Mouse (Mus musculus): ENCODE measurements around the gene Med29. TPM values are rescaled to one million over a fixed set of nuclear protein-coding genes. Genes with fewer than 3 reads are reported as not detected.

Gene Med29
- total and polyA plus RNA-seq, 3 experiments = 31.1 to 39.6 TPM; not detected in 1

GRCm38 (mm10) chr7:28338108-28338998 lies 54.2 kb downstream of the Med29 start, which contains the start of gene Supt5:
Gene Supt5 (minus strand): TSS chr7:28338746.
- Histone ChIP-seq H3K79me2 (ENCODE audit: control insufficient read depth, insufficient read depth, low read length, poor library complexity) (peaks cover 47% of the 10 kb centered on the region), H3K27ac (ENCODE audit: control insufficient read depth, low read depth, low read length) (peak within 1 kb of the TSS; percentile 72), H3K4me1 (ENCODE audit: control insufficient read depth in 1 of 2, insufficient read depth in 2 of 2, low read length in 2 of 2) (0 out of 4 replicates have a peak, but pooled peaks cover 0 to 6% of the 10 kb centered on the region in 2 experiments), H3K9ac (ENCODE audit: control insufficient read depth, low read depth, low read length, poor library complexity, severe bottlenecking) (peak within 1 kb of the TSS; percentile 87), H3K27me3 (ENCODE audit: control insufficient read depth in 1 of 2, insufficient read depth in 2 of 2, low read length in 2 of 2) (no peaks in the 10 kb centered on the region), H3K36me3 (ENCODE audit: control insufficient read depth in 1 of 2, insufficient read depth in 2 of 2, low read length in 2 of 2) (peaks cover 0 to 13% of the 10 kb centered on the region in 2 experiments; a peak in 2 of 4 replicates), H3K9me3 (replicated peaks; ENCODE audit: insufficient read depth, low read length) (no peaks in the 10 kb centered on the region), H3K4me3 (ENCODE audit: control insufficient read depth in 1 of 2, insufficient read depth in 1 of 2, low read depth in 2 of 2, low read length in 2 of 2) (peak within 1 kb of the TSS; percentile 63 to 99)
- peak; percentile 61 for TF ChIP-seq TCF12 (IDR thresholded peaks at IDR 0.05; ENCODE audit: low read depth, low read length)
- TF ChIP-seq MYC (IDR thresholded peaks at IDR 0.05; ENCODE audit: low read depth, low read length) = no peak
- peak; percentile 78; the same call in 1 of the 2 replicates for TF ChIP-seq RCOR1 (IDR thresholded peaks at IDR 0.05; ENCODE audit: low read depth, low read length)
- TF ChIP-seq CHD2 (IDR thresholded peaks at IDR 0.05; ENCODE audit: low read length) = peak; percentile 99
- TF ChIP-seq HCFC1 (IDR thresholded peaks at IDR 0.05; ENCODE audit: low read depth, low read length) = peak; percentile 95
- peak; percentile 91 to 95 for TF ChIP-seq POLR2A (IDR thresholded peaks at IDR 0.05; ENCODE audit: control insufficient read depth in 1 of 2, insufficient read depth in 1 of 2, low read depth in 1 of 2, low read length in 2 of 2, poor library complexity in 1 of 2)
- peak; percentile 96 for TF ChIP-seq NELFE (IDR thresholded peaks at IDR 0.05; ENCODE audit: low read depth, low read length)
- TF ChIP-seq TBP (IDR thresholded peaks at IDR 0.05; ENCODE audit: low read depth, low read length) = no peak
- TF ChIP-seq NRF1 (IDR thresholded peaks at IDR 0.05; ENCODE audit: insufficient read depth, low read depth, low read length, poor library complexity, severe bottlenecking) = peak; percentile 59; the same call in 1 of the 2 replicates
- TF ChIP-seq ZMIZ1 (IDR thresholded peaks at IDR 0.05; ENCODE audit: low read depth, low read length) = peak; percentile 84; the same call in 1 of the 2 replicates
- no peak for TF ChIP-seq MEF2A (IDR thresholded peaks at IDR 0.05; ENCODE audit: extremely low read depth, insufficient replicate concordance, low read depth, low read length, poor library complexity, severe bottlenecking)
- no peak for TF ChIP-seq USF1 (IDR thresholded peaks at IDR 0.05; ENCODE audit: low read depth, low read length)
- peak in 1 of 3 experiments; percentile 22; a peak in 1 of 6 replicates for TF ChIP-seq CTCF (IDR thresholded peaks at IDR 0.05 in 2 of 3, conservative IDR thresholded peaks at IDR 0.05 in 1 of 3; ENCODE audit: control insufficient read depth in 1 of 3, insufficient read depth in 1 of 3, low read depth in 2 of 3, low read length in 3 of 3, poor library complexity in 1 of 3, severe bottlenecking in 1 of 3)
- TF ChIP-seq MXI1 (IDR thresholded peaks at IDR 0.05; ENCODE audit: low read depth, low read length) = peak; percentile 5
- TF ChIP-seq POLR2AphosphoS2 (IDR thresholded peaks at IDR 0.05; ENCODE audit: low read length) = peak; percentile 91
- no peak for TF ChIP-seq POLR2AphosphoS5 (IDR thresholded peaks at IDR 0.05; ENCODE audit: borderline replicate concordance, low read depth, low read length)
- TF ChIP-seq SIN3A (IDR thresholded peaks at IDR 0.05; ENCODE audit: low read length) = peak; percentile 77
- peak; percentile 99 for DNase-seq (ENCODE audit: low read depth, low spot score)

Other genes starting within 250 kb of the Med29 start
- gene Fbl, start 223.0 kb downstream of the Med29 start, total RNA-seq (2012; rRNA removed) = 262 and 268 TPM in 2 replicates
- 100 to 1,000 TPM in 1 of 2 experiments, not detected in 1; 819 TPM for gene Fbl, start 223.0 kb downstream of the Med29 start, polyA plus RNA-seq (2012; ENCODE audit: insufficient read depth in 1 of 2, insufficient read length in 2 of 2, low read depth in 1 of 2, low replicate concordance in 2 of 2, missing spikeins in 1 of 2)
- 0.69 and 0.85 TPM in 2 replicates for gene Dyrk1b, start 213.2 kb downstream of the Med29 start, total RNA-seq (2012; rRNA removed)
- under 1 TPM in 1 of 2 experiments, not detected in 1; 0.89 TPM for gene Dyrk1b, start 213.2 kb downstream of the Med29 start, polyA plus RNA-seq (2012; ENCODE audit: insufficient read depth in 1 of 2, insufficient read length in 2 of 2, low read depth in 1 of 2, low replicate concordance in 2 of 2, missing spikeins in 1 of 2)
- not detected in 2 replicates for gene Eid2, start 124.8 kb downstream of the Med29 start, total RNA-seq (2012; rRNA removed)
- not detected for gene Eid2, start 124.8 kb downstream of the Med29 start, polyA plus RNA-seq (2012; ENCODE audit: insufficient read depth in 1 of 2, insufficient read length in 2 of 2, low read depth in 1 of 2, low replicate concordance in 2 of 2, missing spikeins in 1 of 2)
- 3.2 TPM in 2 replicates for gene Eid2b, start 115.0 kb downstream of the Med29 start, total RNA-seq (2012; rRNA removed)
- 1 to 10 TPM in 1 of 2 experiments, not detected in 1; 5.3 TPM for gene Eid2b, start 115.0 kb downstream of the Med29 start, polyA plus RNA-seq (2012; ENCODE audit: insufficient read depth in 1 of 2, insufficient read length in 2 of 2, low read depth in 1 of 2, low replicate concordance in 2 of 2, missing spikeins in 1 of 2)
- not detected in 2 replicates for gene Selenov, start 101.5 kb downstream of the Med29 start, total RNA-seq (2012; rRNA removed)
- not detected for gene Selenov, start 101.5 kb downstream of the Med29 start, polyA plus RNA-seq (2012; ENCODE audit: insufficient read depth in 1 of 2, insufficient read length in 2 of 2, low read depth in 1 of 2, low replicate concordance in 2 of 2, missing spikeins in 1 of 2)
- gene Dll3, start 90.5 kb downstream of the Med29 start, total RNA-seq (2012; rRNA removed) = 0.15 and 0.16 TPM in 2 replicates
- gene Dll3, start 90.5 kb downstream of the Med29 start, polyA plus RNA-seq (2012; ENCODE audit: insufficient read depth in 1 of 2, insufficient read length in 2 of 2, low read depth in 1 of 2, low replicate concordance in 2 of 2, missing spikeins in 1 of 2) = under 1 TPM in 1 of 2 experiments, not detected in 1; 0.57 TPM
- gene Timm50, start 80.6 kb downstream of the Med29 start, total RNA-seq (2012; rRNA removed) = 142 and 167 TPM in 2 replicates
- 100 to 1,000 TPM in 1 of 2 experiments, not detected in 1; 216 TPM for gene Timm50, start 80.6 kb downstream of the Med29 start, polyA plus RNA-seq (2012; ENCODE audit: insufficient read depth in 1 of 2, insufficient read length in 2 of 2, low read depth in 1 of 2, low replicate concordance in 2 of 2, missing spikeins in 1 of 2)
- 63.3 and 66.0 TPM in 2 replicates for gene Supt5, start 54.0 kb downstream of the Med29 start, total RNA-seq (2012; rRNA removed)
- gene Supt5, start 54.0 kb downstream of the Med29 start, polyA plus RNA-seq (2012; ENCODE audit: insufficient read depth in 1 of 2, insufficient read length in 2 of 2, low read depth in 1 of 2, low replicate concordance in 2 of 2, missing spikeins in 1 of 2) = 100 to 1,000 TPM; 156 to 448 TPM
- 2,133 and 2,343 TPM in 2 replicates for gene Rps16, start 42.1 kb downstream of the Med29 start, total RNA-seq (2012; rRNA removed)
- gene Rps16, start 42.1 kb downstream of the Med29 start, polyA plus RNA-seq (2012; ENCODE audit: insufficient read depth in 1 of 2, insufficient read length in 2 of 2, low read depth in 1 of 2, low replicate concordance in 2 of 2, missing spikeins in 1 of 2) = 1,000 to 10,000 TPM; 1,661 to 1,740 TPM
- gene Plekhg2, start 20.1 kb downstream of the Med29 start, total RNA-seq (2012; rRNA removed) = 1.1 and 1.8 TPM in 2 replicates
- gene Plekhg2, start 20.1 kb downstream of the Med29 start, polyA plus RNA-seq (2012; ENCODE audit: insufficient read depth in 1 of 2, insufficient read length in 2 of 2, low read depth in 1 of 2, low replicate concordance in 2 of 2, missing spikeins in 1 of 2) = 1 to 10 TPM in 1 of 2 experiments, not detected in 1; 9.2 TPM
- 0.50 and 0.65 TPM in 2 replicates for gene Zfp36, start 12.5 kb downstream of the Med29 start, total RNA-seq (2012; rRNA removed)
- gene Zfp36, start 12.5 kb downstream of the Med29 start, polyA plus RNA-seq (2012; ENCODE audit: insufficient read depth in 1 of 2, insufficient read length in 2 of 2, low read depth in 1 of 2, low replicate concordance in 2 of 2, missing spikeins in 1 of 2) = 1 to 10 TPM in 1 of 2 experiments, not detected in 1; 2.8 TPM
- gene Paf1, start 243 bp upstream of the Med29 start, total RNA-seq (2012; rRNA removed) = 49.9 and 53.5 TPM in 2 replicates
- gene Paf1, start 243 bp upstream of the Med29 start, polyA plus RNA-seq (2012; ENCODE audit: insufficient read depth in 1 of 2, insufficient read length in 2 of 2, low read depth in 1 of 2, low replicate concordance in 2 of 2, missing spikeins in 1 of 2) = 100 to 1,000 TPM in 1 of 2 experiments, 10 to 100 TPM in 1; 99.9 to 645 TPM
- 25.1 and 31.2 TPM in 2 replicates for gene Gmfg, start 44.7 kb upstream of the Med29 start, total RNA-seq (2012; rRNA removed)
- gene Gmfg, start 44.7 kb upstream of the Med29 start, polyA plus RNA-seq (2012; ENCODE audit: insufficient read depth in 1 of 2, insufficient read length in 2 of 2, low read depth in 1 of 2, low replicate concordance in 2 of 2, missing spikeins in 1 of 2) = 10 to 100 TPM in 1 of 2 experiments, not detected in 1; 25.0 TPM
- 1.2 and 1.9 TPM in 2 replicates for gene Lrfn1, start 59.3 kb upstream of the Med29 start, total RNA-seq (2012; rRNA removed)
- gene Lrfn1, start 59.3 kb upstream of the Med29 start, polyA plus RNA-seq (2012; ENCODE audit: insufficient read depth in 1 of 2, insufficient read length in 2 of 2, low read depth in 1 of 2, low replicate concordance in 2 of 2, missing spikeins in 1 of 2) = 1 to 10 TPM in 1 of 2 experiments, not detected in 1; 5.8 TPM
- gene Ifnl2, start 117.7 kb upstream of the Med29 start, total RNA-seq (2012; rRNA removed) = not detected in 2 replicates
- gene Ifnl2, start 117.7 kb upstream of the Med29 start, polyA plus RNA-seq (2012; ENCODE audit: insufficient read depth in 1 of 2, insufficient read length in 2 of 2, low read depth in 1 of 2, low replicate concordance in 2 of 2, missing spikeins in 1 of 2) = not detected
- not detected in 2 replicates for gene Ifnl3, start 130.1 kb upstream of the Med29 start, total RNA-seq (2012; rRNA removed)
- not detected for gene Ifnl3, start 130.1 kb upstream of the Med29 start, polyA plus RNA-seq (2012; ENCODE audit: insufficient read depth in 1 of 2, insufficient read length in 2 of 2, low read depth in 1 of 2, low replicate concordance in 2 of 2, missing spikeins in 1 of 2)
- not detected in 2 replicates for gene Sycn, start 148.2 kb upstream of the Med29 start, total RNA-seq (2012; rRNA removed)
- gene Sycn, start 148.2 kb upstream of the Med29 start, polyA plus RNA-seq (2012; ENCODE audit: insufficient read depth in 1 of 2, insufficient read length in 2 of 2, low read depth in 1 of 2, low replicate concordance in 2 of 2, missing spikeins in 1 of 2) = not detected
- not detected in 2 replicates for gene Nccrp1, start 154.5 kb upstream of the Med29 start, total RNA-seq (2012; rRNA removed)
- not detected for gene Nccrp1, start 154.5 kb upstream of the Med29 start, polyA plus RNA-seq (2012; ENCODE audit: insufficient read depth in 1 of 2, insufficient read length in 2 of 2, low read depth in 1 of 2, low replicate concordance in 2 of 2, missing spikeins in 1 of 2)
- 6.4 and 7.2 TPM in 2 replicates for gene Samd4b, start 205.4 kb upstream of the Med29 start, total RNA-seq (2012; rRNA removed)
- 10 to 100 TPM in 1 of 2 experiments, not detected in 1; 45.9 TPM for gene Samd4b, start 205.4 kb upstream of the Med29 start, polyA plus RNA-seq (2012; ENCODE audit: insufficient read depth in 1 of 2, insufficient read length in 2 of 2, low read depth in 1 of 2, low replicate concordance in 2 of 2, missing spikeins in 1 of 2)
- gene Pak4, start 205.5 kb upstream of the Med29 start, total RNA-seq (2012; rRNA removed) = 9.3 and 9.7 TPM in 2 replicates
- 10 to 100 TPM in 1 of 2 experiments, not detected in 1; 26.6 TPM for gene Pak4, start 205.5 kb upstream of the Med29 start, polyA plus RNA-seq (2012; ENCODE audit: insufficient read depth in 1 of 2, insufficient read length in 2 of 2, low read depth in 1 of 2, low replicate concordance in 2 of 2, missing spikeins in 1 of 2)
- gene Acp7, start 238.6 kb upstream of the Med29 start, total RNA-seq (2012; rRNA removed) = not detected in 2 replicates
- not detected for gene Acp7, start 238.6 kb upstream of the Med29 start, polyA plus RNA-seq (2012; ENCODE audit: insufficient read depth in 1 of 2, insufficient read length in 2 of 2, low read depth in 1 of 2, low replicate concordance in 2 of 2, missing spikeins in 1 of 2)